Mouse (Mus musculus) lung, adult 2 months (tissue): ENCODE data around the gene Rhd.

Experiments
- CTCF ChIP-seq: fragments of 200-500 bp; IDR thresholded peaks from 2 replicates; pipeline ENCODE4 v1.5.1; 2011; ENCODE audit warnings: mild to moderate bottlenecking, low read length, control low read depth; ENCODE audit not compliant: insufficient read depth
- POLR2A ChIP-seq: fragments of 200-500 bp; IDR thresholded peaks from 2 replicates; pipeline ENCODE4 v1.6.1; 2011; ENCODE audit warnings: low read depth, mild to moderate bottlenecking, control low read depth, low read length, borderline replicate concordance; ENCODE audit errors: extremely low read depth

DNA sequence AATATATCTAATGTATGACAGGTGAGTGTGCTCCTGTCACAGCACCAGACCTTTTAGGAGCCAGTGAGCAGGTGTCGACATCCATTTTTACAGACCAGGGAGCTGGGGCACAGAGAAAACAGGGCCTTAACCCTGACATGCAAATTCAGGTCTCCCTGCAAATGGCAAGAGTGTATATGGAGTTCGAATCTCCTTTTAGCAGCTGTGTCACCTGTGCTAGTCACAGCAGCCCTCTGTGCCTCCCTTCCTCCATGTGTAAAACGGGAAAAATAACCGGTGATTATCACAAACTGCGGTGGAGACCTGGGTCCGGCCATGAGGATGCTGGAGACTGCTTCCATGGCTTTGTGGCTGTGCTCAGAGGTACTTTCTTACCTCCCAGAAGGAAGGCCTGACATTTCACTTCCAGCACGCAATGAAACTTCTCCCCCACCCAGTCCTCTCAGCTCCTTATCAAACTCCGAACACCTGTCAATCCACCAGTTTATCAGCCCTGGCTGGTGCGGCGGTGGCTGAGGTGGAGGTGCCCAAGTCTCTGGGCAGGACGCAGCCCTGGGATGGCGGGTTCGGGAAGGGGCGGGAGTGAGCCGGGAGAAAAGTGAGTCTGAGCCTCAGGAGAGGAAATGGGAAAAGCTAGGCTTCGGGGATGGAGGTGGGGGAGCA lies 4.9 kb downstream of the Rhd start:
- TF ChIP-seq CTCF (no peak), POLR2A (no peak)
